Mouse (Mus musculus) adrenal gland, adult 8-10 months (tissue): ENCODE measurements around the gene Iqcd. TPM values are rescaled to one million over a fixed set of nuclear protein-coding genes. Genes with fewer than 3 reads are reported as not detected.

ENCODE experiments used
- DNase-seq: peaks from one replicate; pipeline ENCODE4 v3.0.0; 2022
- total RNA-seq, 4 experiments: library from RNA; stranded (reverse); gene quantifications; 2 replicates each; pipeline ENCODE4 v1.2.4; 2022

Gene Iqcd
- total RNA-seq, 4 experiments from 2014 or later, result 0.42 to 1.8 (median 1.1) TPM

DNA sequence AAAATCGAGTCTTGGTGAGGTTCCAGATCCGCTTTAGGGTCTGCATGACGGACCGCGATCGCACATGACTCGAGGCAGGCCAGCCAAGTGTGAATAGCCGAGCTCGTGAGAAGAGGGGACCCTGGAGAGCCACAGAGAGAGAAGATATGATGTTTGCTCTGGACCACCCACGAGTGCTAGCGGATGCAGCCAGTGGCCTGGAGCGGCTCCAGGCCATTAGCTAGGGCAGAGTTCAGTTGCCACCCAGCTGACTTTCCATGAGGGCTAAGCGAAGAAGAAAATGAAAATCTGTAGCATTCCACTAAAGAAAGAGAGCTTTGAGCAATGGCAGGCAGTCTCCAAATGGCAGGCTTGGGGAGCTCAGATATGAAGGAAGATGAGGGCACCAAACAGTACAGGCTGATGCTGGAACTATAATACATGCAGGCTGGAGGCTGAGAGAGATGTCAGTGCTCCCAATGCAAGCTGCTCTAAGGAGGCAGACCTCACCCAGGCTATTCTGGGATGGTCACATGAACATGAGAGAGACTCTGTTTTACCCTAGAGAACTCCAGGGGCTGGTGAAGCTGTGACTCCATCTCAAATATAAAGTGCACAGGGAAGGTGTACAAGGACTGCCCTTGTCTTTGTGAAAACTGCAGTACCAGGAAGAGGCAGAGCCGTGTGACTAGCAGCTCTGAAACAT lies 17.6 kb upstream of the Iqcd start:
- no peak for DNase-seq

DNA sequence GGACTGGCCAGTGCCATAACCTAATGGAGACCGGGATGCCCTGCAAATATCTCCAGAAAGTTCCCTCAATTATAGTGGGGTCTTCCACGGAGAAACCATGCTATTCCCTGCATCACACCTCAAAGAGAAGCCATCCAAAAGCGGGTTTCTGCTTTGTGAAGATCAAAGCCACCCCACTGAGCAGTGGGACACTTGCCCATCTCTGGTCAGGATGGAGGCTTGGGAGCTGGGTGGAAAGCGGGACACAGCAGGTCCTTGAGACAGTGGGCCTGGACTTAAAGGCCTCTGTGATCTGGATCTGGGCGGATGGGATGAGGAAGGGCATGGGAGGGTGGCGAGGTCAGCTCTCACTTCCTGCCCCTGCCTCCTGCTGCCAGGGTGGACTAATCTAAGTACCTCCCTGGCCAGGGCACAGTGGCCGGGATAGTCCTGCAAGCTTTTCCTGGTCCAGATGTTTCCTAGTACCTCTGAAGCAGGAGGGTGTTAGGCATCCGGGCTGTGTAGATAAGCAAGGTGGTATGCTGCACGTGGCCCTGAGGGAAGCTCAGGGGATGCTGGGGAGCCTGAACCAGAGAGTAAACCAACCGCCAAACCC lies 14.2 kb upstream of the Iqcd start:
- no peak for DNase-seq

DNA sequence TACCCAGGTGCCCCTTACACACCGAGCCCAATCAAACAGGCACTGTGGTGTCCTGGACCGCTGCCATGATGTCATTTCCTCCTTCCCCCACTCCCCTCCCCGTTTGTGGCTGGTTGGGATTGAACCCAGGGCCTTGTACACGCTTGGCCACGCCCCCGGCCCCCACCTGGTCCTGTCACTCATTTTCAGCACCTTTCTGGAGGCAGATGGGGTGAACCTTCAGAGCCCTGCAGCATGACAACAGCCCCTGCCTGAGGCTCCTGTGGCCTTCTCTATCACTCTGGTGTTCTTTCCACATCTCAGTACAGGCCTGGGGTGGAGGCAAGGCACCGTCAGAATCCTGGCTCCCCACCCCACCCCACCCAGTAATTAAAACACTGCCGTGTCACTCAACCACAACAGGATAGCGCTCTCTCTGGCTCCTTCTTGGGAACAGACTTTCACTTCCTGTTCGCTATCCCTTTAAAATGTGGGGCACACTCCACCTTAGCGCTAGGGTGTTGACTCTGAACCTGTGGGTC lies 12.0 kb upstream of the Iqcd start:
- DNase-seq, result no peak

DNA sequence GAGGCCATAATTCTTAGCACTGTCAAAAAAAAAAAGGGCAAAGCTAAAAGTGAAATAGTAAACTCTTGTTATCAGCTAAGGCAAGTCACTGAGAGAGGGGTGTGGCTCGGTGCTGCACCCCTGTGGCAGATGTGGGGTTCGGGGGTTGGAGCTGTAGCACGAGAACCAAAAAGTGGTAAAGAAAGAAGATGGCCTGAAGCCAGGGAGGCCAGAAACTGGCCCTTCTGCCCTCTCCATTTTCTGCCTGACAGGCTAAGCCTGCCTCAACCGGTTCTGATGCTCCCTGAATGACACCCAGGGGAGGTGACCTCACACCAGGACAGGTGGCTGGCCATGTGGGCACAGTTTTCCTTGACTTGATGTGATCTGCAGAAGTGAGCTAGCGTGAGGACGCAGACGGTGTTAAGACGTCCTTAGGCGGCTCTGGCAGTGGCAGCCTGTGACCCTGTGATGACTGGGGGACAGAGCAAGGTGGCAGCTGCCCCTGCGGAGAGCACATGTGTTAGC lies 10.8 kb upstream of the Iqcd start:
- DNase-seq, result no peak

DNA sequence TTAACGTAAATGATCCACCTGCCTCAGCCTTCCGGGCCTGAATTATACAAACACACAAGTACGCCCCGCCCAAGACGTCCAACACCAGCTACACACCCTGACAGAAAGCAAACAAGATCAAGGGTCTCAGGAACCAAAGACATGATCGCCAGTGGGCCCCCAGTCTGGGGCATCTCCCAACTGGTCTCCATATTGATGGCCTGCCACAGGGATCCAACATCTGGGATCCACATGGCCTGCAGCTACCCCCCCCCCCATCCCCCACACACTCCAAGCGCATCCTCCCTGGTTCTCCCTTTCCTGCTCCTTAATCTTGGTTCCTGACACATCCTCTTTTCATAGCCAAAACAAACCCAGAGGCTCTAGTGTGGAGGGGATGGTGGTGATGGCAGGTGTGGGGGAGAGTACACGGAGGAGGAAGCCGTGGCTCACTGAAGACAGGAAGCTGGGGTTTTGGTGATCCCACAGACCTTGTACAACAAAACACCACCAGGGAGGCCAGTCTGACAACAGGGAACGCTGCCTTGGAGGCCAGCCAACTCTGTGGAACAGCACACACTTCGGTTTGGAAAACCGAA lies 10.2 kb upstream of the Iqcd start:
- DNase-seq, result no peak

DNA sequence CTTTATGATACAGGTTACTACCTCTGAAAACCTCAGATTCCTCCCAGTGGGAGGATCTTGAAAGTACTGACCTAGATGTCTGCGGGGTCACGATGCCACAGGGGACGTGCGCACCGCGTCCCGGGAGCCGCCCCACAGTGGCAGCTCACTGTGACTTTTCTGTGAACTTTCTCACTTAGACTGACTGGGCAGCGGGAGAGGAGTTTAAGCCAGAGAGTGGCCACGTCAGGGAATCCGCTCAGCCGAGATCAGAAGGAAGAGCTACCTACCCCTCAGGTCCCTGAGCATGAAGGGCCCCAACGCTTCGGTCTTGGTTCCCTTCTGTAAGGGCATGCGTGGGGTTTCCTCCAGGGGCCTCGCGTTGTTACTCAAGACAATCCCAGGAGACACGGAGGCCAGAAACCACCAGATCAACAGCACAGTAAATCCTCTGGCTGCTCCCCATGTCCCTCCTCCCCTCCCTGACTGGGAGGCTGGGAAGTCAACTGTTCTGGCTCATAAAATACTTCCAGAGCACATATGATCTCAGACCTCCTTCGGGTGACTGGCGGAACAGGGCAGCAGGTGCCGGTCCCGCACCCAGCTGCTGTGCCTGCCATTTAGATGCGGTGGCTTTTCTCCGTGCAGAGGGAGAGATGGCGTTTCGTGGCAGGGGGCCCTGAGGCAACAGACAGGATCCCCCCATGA lies 9.5 kb upstream of the Iqcd start:
- DNase-seq, result no peak

DNA sequence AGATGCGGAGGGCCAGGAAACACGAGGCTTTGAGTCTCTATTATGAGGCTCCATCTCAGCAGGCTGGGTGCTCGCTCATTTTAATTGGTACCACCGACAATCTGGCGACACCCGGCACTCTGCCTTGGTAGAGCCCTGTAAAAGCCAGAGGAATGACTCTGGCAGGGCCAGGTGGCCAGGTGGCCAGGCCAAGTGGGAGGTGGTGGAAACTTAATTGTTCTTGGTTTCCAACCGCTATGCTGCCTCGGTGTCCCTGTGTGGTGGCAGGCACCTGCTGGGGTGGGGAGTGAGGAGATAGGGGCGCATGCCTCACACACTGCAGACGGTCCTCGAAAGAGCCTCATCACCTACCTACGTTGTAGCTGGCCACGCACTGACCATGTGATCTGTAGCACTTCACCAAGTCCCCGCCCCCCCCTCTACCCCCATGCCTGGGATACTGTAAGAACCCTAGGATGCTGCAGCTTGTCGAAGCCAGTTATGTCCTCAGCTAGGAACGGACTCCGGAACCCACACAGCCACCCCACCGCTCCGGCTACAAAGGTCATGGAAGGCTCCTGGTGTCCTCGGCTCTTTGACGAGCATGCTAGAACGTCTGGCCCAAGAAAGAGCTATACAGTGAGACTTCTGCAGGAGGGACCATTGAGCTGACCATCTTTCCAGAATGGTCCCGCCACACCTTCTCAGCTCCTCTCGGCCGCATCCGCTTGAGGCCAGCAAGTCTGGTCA lies 8.8 kb upstream of the Iqcd start:
- no peak for DNase-seq

DNA sequence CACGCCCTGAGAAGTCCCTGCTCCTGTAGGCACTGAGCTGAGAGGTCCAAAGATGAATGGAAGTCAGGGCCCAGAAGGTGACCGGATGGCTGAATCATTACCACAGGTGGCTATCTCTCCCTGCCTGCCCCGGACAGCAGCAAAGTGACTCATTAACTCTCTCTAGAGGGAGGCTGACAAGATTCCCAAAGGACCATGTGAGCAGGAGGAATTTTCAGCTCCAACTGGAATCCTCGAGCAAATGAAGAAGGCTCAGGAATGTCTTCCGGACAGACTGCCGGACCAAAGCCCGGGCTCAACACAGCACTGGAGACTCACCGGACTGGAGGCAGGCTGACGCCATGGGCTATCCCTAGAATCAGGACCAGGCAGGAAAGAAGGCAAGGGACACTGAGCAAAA lies 6.8 kb upstream of the Iqcd start:
- DNase-seq, result no peak

DNA sequence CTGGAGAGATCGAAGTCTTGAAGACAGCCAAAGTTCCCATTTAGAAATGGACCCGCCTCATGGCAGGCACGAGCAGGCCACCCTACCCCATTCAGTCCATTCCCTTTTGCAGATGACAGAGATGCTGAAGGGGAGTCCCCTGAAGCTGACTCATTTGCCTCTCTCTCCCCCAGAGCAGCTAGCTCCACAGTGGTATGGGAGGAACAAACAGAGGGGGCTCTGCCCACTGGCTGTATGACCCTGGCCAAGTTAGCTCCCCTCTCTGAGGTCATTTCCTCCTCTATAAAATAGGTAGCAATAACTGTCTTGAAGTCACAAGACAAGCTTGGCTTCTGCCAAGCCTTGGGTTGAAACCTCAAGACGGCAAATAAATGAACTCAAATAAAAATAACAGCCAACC lies 5.3 kb upstream of the Iqcd start:
- no peak for DNase-seq

DNA sequence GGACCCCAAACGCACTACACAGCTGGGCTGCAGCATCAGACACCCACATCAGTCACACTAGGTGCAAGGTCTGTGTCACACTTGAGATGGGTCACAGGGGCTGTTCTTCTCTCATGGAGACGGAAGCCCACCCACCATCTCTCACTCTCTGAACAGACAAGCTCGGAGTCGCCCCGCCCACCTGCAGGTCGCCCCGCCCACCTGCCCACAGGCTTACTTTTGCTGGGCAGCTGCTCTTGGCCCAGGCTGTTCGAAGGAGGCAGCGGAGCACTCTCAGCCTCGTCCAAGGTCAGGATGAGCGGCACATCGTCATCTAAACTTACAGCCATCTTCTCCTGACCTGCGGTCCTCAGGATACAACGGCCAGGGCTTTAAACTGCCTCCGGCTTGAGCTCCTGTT lies 3.8 kb upstream of the Iqcd start:
- DNase-seq, result no peak

DNA sequence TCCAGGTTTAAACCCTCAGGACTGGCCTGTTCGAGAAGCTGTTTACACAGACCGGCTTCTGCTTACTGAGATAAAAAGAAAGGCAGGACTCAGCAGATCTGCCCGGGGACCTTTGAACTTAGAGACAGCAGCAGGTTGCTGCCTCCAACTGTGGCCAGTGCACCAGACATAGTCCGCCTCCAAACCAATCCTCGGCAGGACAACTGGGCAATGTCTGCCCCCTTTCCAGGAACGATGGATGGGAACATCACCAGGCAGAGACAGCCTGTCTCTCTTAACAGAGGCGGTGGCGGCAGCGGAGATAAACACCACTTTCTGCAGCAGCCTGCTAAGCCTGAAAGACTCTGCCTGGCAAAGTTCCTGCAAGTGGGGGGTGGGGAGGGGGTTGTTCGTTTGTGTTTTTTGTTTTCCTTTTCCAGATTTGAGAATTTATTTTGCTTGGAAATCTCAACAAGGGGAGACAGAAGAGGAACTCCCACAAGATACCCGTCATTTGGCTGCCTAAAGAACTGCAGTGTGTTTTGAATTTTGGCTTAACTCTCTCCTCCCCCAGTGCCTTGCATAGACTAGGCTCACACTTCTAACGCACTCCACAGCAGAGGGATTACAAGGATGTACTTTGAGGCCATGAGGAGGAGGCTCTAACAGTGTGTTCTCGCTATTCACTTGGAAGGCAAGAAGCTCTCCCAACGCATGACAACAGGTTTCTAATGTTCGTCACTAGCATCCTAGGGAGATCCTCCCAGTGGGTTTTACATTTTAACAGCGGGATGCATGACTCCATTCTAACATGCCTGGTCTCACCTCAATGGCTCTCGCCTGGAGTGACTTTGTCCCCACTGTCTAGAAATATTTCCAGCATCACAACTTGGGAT lies 1.8 kb upstream of the Iqcd start:
- no peak for DNase-seq

DNA sequence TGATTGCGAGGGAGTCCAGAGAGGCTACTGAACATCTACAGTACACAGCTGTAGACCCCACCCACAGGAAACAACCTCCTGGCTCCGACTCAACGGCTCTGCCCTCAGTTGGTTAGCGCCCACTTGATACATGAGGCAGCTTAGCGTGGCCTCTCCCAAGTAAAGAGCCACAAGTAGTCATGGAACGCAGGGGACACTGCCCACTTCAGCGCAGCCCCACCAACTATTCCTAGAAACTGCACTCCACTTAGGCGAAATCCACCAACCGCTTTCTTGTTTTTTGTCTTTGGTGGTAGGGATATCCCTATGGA lies 1.2 kb upstream of the Iqcd start:
- no peak for DNase-seq

DNA sequence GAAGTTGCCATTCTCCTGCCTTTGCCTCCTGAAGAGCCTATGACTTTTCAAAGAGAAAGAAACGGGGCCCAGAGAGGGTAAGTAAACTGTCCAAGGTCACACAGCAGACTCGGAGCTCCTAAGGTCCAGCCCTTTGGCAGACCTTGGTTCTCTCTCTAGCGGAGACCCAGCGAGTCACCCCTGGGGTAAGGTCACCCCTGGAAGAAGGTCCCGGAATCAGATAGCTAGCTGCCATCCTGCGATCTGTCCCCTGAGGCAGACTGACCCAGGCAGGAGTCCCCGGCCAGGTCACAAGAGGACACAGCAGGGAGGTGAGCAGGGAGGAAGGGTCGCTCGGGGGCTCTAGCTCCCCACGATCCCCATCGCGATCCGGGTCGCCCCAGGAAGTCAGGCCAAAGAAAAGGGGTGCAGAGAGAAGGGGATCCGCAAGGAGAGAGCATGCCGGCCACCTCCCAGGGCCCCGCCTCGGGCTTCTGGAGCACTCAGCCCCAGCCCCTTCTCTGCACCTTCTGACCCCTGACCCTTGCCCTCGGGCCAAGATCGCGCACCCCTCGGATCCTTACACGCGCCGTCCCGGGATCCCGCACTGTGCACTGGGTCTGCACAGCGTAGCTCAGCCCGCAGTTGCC lies 762 bp upstream of the Iqcd start:
- no peak for DNase-seq

DNA sequence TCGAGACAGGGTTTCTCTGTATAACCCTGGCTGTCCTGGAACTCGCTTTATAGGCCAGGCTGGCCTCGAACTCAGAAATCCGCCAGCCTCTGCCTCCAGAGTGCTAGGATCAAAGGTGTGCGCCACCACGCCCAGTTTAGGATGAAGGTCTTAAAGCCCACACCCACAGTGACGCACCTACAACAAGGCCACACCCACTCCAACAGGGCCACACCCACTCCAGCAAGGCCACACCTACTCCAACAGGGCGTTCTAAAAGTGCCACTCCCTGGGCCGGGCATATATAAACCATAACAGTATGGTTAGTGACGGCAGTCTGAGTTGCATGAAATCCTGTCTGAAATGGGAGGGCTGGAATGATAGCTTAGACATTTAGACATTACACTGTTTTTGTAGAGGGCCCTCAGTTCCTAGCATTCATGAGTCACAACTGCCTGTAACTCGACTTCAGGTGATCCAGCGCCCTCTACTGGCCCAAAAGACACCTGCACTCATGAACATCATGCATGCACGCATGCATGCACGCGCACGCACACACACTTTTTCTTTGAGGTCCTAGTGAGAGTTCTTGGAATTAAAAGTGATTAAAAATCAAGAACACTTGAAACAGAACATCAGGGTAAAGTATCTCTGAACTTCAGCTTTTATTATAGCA lies 1.7 kb downstream of the Iqcd start:
- DNase-seq, result no peak

DNA sequence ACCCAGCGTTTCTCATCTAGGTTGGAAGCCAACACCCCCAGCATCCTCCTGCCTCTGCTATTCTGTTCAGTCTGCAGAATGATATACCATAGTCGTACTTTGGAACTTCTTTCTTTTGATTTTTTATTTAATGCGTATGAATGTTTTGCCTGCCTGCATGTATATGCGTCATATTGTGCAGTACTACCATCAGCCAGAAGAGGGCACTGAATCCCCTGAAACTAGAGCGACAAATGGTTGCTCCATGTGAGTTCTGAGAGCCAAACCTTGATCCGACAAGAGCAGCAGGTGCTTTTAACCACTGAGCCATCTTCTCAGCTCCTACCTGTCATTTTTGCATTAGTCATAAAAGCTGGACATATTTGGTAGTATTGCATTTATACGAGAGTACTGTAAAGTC lies 3.3 kb downstream of the Iqcd start:
- DNase-seq, result no peak

DNA sequence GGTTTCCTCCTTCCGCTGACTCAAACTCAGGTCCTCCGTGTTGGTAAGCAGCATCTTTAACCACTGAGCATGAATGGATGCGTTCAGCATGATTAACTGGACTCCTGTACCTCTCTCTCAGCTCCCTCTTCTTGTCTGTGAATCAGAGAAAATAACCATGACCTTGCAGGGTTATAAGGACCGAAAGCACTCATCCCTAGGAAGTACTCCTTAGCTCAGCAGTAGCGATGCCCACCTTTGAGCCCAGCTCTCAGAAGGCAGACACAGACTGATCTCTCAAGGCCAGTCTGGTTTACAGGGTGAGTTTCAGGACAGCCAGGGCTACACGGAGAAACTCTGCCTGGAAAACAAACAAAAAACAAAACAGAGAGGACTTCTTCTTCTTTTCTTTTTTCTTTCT lies 5.7 kb downstream of the Iqcd start:
- no peak for DNase-seq

DNA sequence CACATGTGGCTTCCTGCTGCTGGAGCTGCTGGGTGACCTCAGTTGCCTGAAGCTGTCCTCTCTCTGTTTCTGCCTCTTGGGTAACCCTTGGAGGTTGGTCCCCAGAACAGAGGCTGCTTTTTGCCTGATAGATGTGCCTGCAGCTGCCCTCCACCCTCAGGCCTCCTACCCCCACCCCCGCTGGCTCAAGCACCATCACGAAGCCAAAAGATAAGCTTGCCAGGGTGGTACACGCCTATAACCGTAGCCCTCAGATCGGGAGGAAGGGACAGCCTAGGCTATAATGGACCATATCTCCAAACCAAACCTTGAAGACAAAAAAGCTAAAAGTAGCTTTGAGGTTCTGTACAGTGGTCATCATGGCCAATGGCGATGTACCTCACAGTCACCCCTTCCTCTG lies 10.8 kb downstream of the Iqcd start:
- no peak for DNase-seq

DNA sequence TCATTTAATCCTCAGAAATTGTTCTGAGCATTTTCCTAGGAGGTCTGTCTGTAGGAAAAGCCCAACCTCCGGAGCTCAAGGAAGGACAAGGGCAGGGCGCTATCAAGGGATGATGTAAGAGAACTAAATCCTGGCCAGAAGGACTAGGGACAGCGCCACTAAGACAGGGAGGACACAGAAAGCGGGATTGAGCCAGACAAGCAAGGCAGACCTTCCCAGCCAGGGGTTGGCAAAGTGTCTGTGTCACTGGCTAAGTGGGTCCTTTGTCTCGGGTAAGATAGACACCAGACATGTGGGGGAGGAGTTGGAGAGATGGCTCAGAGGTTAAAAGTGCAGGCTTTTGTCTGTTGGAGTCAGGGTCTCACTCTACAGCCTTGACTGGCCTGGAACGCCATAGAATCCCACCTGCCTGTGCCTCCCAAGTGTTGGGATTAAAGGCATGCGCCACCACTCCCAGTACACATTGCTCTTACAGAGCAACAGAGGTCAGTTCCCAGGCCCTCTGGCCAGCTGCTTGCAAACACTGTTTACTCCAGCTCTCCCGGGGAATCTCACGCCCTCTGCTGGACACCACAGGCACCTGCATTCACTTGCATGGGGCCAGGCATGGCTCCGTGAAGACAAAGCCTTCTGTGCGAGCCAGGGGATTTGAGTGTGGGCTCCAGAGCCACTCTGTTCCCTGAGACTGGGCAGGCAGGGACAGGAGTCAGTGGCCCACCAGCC lies 12.3 kb downstream of the Iqcd start:
- DNase-seq, result no peak

DNA sequence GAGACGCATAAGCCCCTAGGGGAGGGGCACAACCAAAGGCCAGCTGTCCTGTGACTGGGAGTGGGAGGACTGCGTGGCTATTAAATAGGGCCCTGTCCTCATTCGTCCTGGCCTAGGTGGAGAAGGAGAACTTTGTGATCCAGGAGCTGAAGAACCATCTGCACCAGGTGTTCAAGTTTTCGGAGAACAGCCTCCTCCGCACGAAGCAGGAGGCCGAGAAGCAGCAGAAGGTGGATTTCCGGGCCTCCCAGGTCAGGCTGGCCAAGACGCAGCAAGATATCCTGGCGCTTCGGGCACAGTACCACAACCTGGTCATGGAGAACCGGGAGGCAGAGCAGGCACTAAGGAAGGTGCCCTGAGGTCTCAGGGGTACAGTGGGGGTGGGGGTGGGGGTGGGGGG lies 13.4 kb downstream of the Iqcd start:
- DNase-seq, result no peak

DNA sequence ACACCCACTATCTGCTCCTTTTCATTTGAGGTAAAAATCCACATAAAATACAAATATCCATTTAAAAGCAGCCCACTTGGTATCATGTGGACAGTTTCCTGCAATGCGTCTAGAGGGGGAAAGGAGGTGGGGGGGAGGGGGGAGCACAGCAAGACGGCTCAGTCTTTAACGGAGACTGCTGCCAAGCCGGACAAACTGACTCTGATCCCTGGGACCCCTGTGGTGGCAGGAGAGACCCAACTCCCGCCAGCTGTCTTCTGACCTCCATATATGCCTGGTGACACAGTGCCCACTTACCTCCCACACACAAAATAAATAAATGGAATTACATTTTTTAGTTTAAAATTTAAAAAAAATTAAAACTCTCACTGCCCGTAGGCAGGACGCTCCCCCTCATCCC lies 14.7 kb downstream of the Iqcd start:
- no peak for DNase-seq
